Mouse (Mus musculus) C2C12 (cell line): ENCODE measurements around the gene Ddx41. TPM values are rescaled to one million over a fixed set of nuclear protein-coding genes. Genes with fewer than 3 reads are reported as not detected.
"Not testable (repeated sequence)": the region's sequence is repeated elsewhere in the genome, so short reads cannot be mapped to it uniquely, and the experiment has no call there.

ENCODE experiments used
- H3K27me3 ChIP-seq: one replicate; pipeline ENCODE4 v1.6.1; 2011; ENCODE audit not compliant: control insufficient read depth, insufficient read depth, insufficient read length
- H3K36me3 ChIP-seq: one replicate; pipeline ENCODE4 v1.6.1; 2011; ENCODE audit not compliant: control insufficient read depth, insufficient read depth
- H3K4me3 ChIP-seq: one replicate; pipeline ENCODE4 v1.5.1; 2011; ENCODE audit warnings: mild to moderate bottlenecking, control low read depth; ENCODE audit not compliant: poor library complexity, insufficient read depth, severe bottlenecking
- H3K79me2 ChIP-seq: one replicate; pipeline ENCODE4 v1.6.1; 2011; ENCODE audit not compliant: control insufficient read depth, insufficient read depth
- H3K79me3 ChIP-seq: one replicate; pipeline ENCODE4 v1.6.1; 2011; ENCODE audit warnings: low read depth, control low read depth
- H3ac ChIP-seq: one replicate; pipeline ENCODE3; 2011; ENCODE audit warnings: low read depth; ENCODE audit not compliant: control insufficient read depth, insufficient read length
- CEBPB ChIP-seq: IDR thresholded peaks from one replicate; pipeline ENCODE4 v1.6.1; 2011; ENCODE audit warnings: low read depth, mild to moderate bottlenecking, control low read depth, moderate library complexity
- CTCF ChIP-seq: IDR thresholded peaks from one replicate; pipeline ENCODE4 v1.5.1; 2011; ENCODE audit not compliant: control insufficient read depth, insufficient read depth, insufficient read length
- FOSL1 ChIP-seq: IDR thresholded peaks from one replicate; pipeline ENCODE4 v1.8.0; 2011; ENCODE audit warnings: mild to moderate bottlenecking, low read length; ENCODE audit not compliant: poor library complexity, insufficient read depth, severe bottlenecking
- MAX ChIP-seq: IDR thresholded peaks from one replicate; pipeline ENCODE4 v1.6.1; 2011; ENCODE audit warnings: mild to moderate bottlenecking, control low read depth
- MYOD1 ChIP-seq: IDR thresholded peaks from one replicate; pipeline ENCODE4 v1.6.1; 2011; ENCODE audit warnings: low read depth; ENCODE audit not compliant: control insufficient read depth, insufficient read length
- MYOG ChIP-seq: IDR thresholded peaks from one replicate; pipeline ENCODE4 v1.6.1; 2011; ENCODE audit not compliant: control insufficient read depth, insufficient read length; ENCODE audit errors: extremely low read depth
- USF1 ChIP-seq: IDR thresholded peaks from one replicate; pipeline ENCODE4 v1.6.1; 2011; ENCODE audit warnings: low read depth, mild to moderate bottlenecking, control low read depth, moderate library complexity
- long read RNA-seq, 2 experiments: library from polyadenylated mRNA; unstranded; transcript quantifications; one replicate each; pipeline ENCODE4 v2.0.0; 2019 to 2020
- polyA plus RNA-seq: library from polyadenylated mRNA; unstranded; fragments of >200 nt; fragmentation: generic; extraction: Trizol; gene quantifications from one replicate; pipeline ENCODE4 v1.2.1, GENCODE M21; 2012; ENCODE audit warnings: missing spikeins

Ddx41 gene
- polyA plus RNA-seq: 65.4 TPM
- long read RNA-seq, experiment 1, transcript Ddx41-201 (17 exons, 2,205 nt): major isoform, 53 of 81 reads
- long read RNA-seq, experiment 1, partial matches to known transcripts: 18 of 81 reads
- long read RNA-seq, experiment 1, other reads (novel, unspliced or antisense): 10 of 81 reads
- long read RNA-seq, experiment 2, transcript Ddx41-201 (17 exons, 2,205 nt): major isoform, 614 of 677 reads
- long read RNA-seq, experiment 2, partial matches to known transcripts: 12 of 677 reads
- long read RNA-seq, experiment 2, other reads (novel, unspliced or antisense): 51 of 677 reads

- Histone ChIP-seq H3ac (peak within 1 kb of the TSS; percentile 93), H3K79me3 (peaks cover 11% of the 10 kb centered on the region), H3K27me3 (no peaks in the 10 kb centered on the region), H3K36me3 (peaks cover 69% of the 10 kb centered on the region), H3K4me3 (peak within 1 kb of the TSS; percentile 80), H3K79me2 (peaks cover 17% of the 10 kb centered on the region)
- TF ChIP-seq FOSL1 (no peak), CEBPB (no peak), USF1 (no peak), MYOG (no peak), CTCF (peak; percentile 76), MAX (peak; percentile 96), MYOD1 (no peak)
Observed at GRCm38 (mm10) chr13:55536194-55537175, at the start of gene Ddx41. Gene Ddx41, minus strand, starts transcription at chr13:55536658.

- Histone ChIP-seq H3K4me3 (no peak overlapping the region), H3K36me3 (no peaks in the 10 kb centered on the region), H3ac (no peak overlapping the region), H3K79me2 (no peaks in the 10 kb centered on the region), H3K27me3 (no peaks in the 10 kb centered on the region), H3K79me3 (no peaks in the 10 kb centered on the region)
- TF ChIP-seq CEBPB (no peak), USF1 (no peak), CTCF (no peak), MYOD1 (no peak), MYOG (no peak), MAX (no peak), FOSL1 (no peak)
Observed at GRCm38 (mm10) chr13:55578086-55578485, 41.6 kb upstream of the Ddx41 start.

GRCm38 (mm10) chr13:55576872-55577271, 40.4 kb upstream of the Ddx41 start:
- H3K27me3 ChIP-seq, H3K36me3 ChIP-seq, H3ac ChIP-seq, H3K4me3 ChIP-seq, H3K79me3 ChIP-seq, H3K79me2 ChIP-seq: not testable (repeated sequence)

GRCm38 (mm10) chr13:55575932-55576331, 39.5 kb upstream of the Ddx41 start:
- TF ChIP-seq MAX (no peak), FOSL1 (no peak)
- peaks cover 15% of the 10 kb centered on the region for H3K79me2 ChIP-seq
- no peak overlapping the region for H3ac ChIP-seq
- no peaks in the 10 kb centered on the region for H3K27me3 ChIP-seq
- H3K4me3 ChIP-seq: no peak overlapping the region
- no peaks in the 10 kb centered on the region for H3K36me3 ChIP-seq
- H3K79me3 ChIP-seq: peaks cover 2% of the 10 kb centered on the region

GRCm38 (mm10) chr13:55574321-55574720, 37.9 kb upstream of the Ddx41 start:
- peaks cover 15% of the 10 kb centered on the region for H3K79me3 ChIP-seq
- no peak overlapping the region for H3ac ChIP-seq
- TF ChIP-seq MYOG: no peak
- TF ChIP-seq CTCF: no peak
- no peak for TF ChIP-seq CEBPB
- no peak for TF ChIP-seq MAX
- no peak for TF ChIP-seq FOSL1
- no peak for TF ChIP-seq MYOD1
- no peak for TF ChIP-seq USF1

GRCm38 (mm10) chr13:55573432-55573831, 37.0 kb upstream of the Ddx41 start, which contains the start of gene Tmed9:
Gene Tmed9, plus strand, starts transcription at chr13:55573732.
- Histone ChIP-seq H3K27me3 (no peaks in the 10 kb centered on the region), H3K36me3 (peaks cover 1% of the 10 kb centered on the region), H3K4me3 (no peak within 1 kb of the TSS), H3K79me3 (peaks cover 22% of the 10 kb centered on the region), H3K79me2 (peaks cover 38% of the 10 kb centered on the region), H3ac (no peak within 1 kb of the TSS)
- TF ChIP-seq FOSL1 (no peak), CEBPB (no peak), CTCF (no peak), MAX (no peak), MYOG (no peak), MYOD1 (no peak), USF1 (no peak)

More at GRCm38 (mm10) chr13:55574321-55574720, 37.9 kb upstream of the Ddx41 start:
- H3K4me3 ChIP-seq: no peak overlapping the region
- no peaks in the 10 kb centered on the region for H3K36me3 ChIP-seq
- peaks cover 29% of the 10 kb centered on the region for H3K79me2 ChIP-seq
- no peaks in the 10 kb centered on the region for H3K27me3 ChIP-seq
